Mouse (Mus musculus): Measurements from ENCODE around the gene Tmem239.

Gene Tmem239

GRCm38 (mm10) chr2:130451086-130451726, 44.9 kb downstream of the Tmem239 start:
- Histone ChIP-seq H3K4me3 (replicated peaks; ENCODE audit: low read length) (peak overlapping the region; percentile 90), H3K9me3 (ENCODE audit: low read length) (no peaks in the 10 kb centered on the region), H3K36me3 (ENCODE audit: insufficient read depth, low read length) (no peaks in the 10 kb centered on the region), H3K27me3 (ENCODE audit: insufficient read depth, low read length) (peaks cover 37% of the 10 kb centered on the region), H3K4me1 (replicated peaks; ENCODE audit: low read depth, low read length) (peaks cover 17% of the 10 kb centered on the region)
- no peak for TF ChIP-seq CTCF (conservative IDR thresholded peaks at IDR 0.05; ENCODE audit: low read length)
- no peak for TF ChIP-seq POU5F1 (IDR thresholded peaks at IDR 0.05; ENCODE audit: borderline replicate concordance, low read length)
- TF ChIP-seq NANOG (IDR thresholded peaks at IDR 0.05; ENCODE audit: borderline replicate concordance, low read length) = no peak

- TF ChIP-seq NANOG (IDR thresholded peaks at IDR 0.05; ENCODE audit: borderline replicate concordance, low read length) = no peak
- no peak for TF ChIP-seq POU5F1 (IDR thresholded peaks at IDR 0.05; ENCODE audit: borderline replicate concordance, low read length)
- TF ChIP-seq CTCF (conservative IDR thresholded peaks at IDR 0.05; ENCODE audit: low read length) = no peak
Observed at GRCm38 (mm10) chr2:130451727-130452090, 45.4 kb downstream of the Tmem239 start.

DNA sequence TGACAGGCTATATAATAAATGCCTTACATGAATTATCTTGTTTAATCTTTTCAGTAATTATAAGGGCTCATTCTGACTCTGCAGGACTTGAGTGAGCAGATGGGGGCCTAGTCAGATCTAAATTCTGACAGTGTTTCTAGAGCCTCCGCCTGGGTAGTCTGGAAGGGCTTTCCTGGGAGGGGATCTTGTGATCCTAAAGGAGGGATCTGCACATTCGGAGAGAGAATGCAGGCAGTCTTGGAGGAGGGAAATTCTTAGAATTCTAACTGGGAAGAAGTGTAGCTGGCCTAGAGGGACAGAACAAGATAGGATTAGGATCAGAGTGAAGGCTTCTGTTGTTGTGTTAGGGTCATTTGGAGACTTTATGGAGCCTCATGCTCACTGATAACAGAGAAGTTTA, 46.0 kb downstream of the Tmem239 start:
- Histone ChIP-seq H3K27me3 (ENCODE audit: insufficient read depth, low read length) (peaks cover 37% of the 10 kb centered on the region), H3K36me3 (ENCODE audit: insufficient read depth, low read length) (no peaks in the 10 kb centered on the region), H3K4me3 (replicated peaks; ENCODE audit: low read length) (no peak overlapping the region), H3K9me3 (ENCODE audit: low read length) (no peaks in the 10 kb centered on the region), H3K4me1 (replicated peaks; ENCODE audit: low read depth, low read length) (peaks cover 17% of the 10 kb centered on the region)
- TF ChIP-seq POU5F1 (IDR thresholded peaks at IDR 0.05; ENCODE audit: borderline replicate concordance, low read length) (no peak), CTCF (conservative IDR thresholded peaks at IDR 0.05; ENCODE audit: low read length) (no peak), NANOG (IDR thresholded peaks at IDR 0.05; ENCODE audit: borderline replicate concordance, low read length) (no peak)

More at GRCm38 (mm10) chr2:130451727-130452090, 45.4 kb downstream of the Tmem239 start:
- H3K4me1 ChIP-seq (replicated peaks; ENCODE audit: low read depth, low read length) = peaks cover 17% of the 10 kb centered on the region
- no peaks in the 10 kb centered on the region for H3K36me3 ChIP-seq (ENCODE audit: insufficient read depth, low read length)
- no peaks in the 10 kb centered on the region for H3K9me3 ChIP-seq (ENCODE audit: low read length)
- no peak overlapping the region for H3K4me3 ChIP-seq (replicated peaks; ENCODE audit: low read length)
- peaks cover 37% of the 10 kb centered on the region for H3K27me3 ChIP-seq (ENCODE audit: insufficient read depth, low read length)

DNA sequence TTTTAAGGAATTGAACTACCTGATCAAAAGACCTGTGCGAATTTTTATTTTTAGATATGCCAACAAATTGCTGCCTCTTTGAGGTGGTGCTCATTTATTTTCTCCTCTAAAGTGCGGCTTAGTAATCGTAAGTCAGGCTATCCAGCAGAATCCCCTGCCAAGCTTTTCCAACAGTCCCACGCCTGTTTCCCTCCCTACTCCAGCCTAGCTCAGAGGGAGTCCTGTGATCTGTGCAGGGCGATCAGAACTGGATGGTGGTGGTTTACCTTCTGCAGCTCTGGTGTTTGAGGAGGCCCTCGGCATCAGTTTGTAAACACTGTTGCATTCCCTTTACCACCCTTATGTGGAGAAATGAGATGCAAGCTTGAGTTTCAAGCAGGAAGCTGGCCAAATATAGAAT, 47.1 kb downstream of the Tmem239 start:
- Histone ChIP-seq H3K27me3 (ENCODE audit: insufficient read depth, low read length) (peaks cover 31% of the 10 kb centered on the region), H3K9me3 (ENCODE audit: low read length) (no peaks in the 10 kb centered on the region), H3K36me3 (ENCODE audit: insufficient read depth, low read length) (no peaks in the 10 kb centered on the region), H3K4me1 (replicated peaks; ENCODE audit: low read depth, low read length) (peaks cover 17% of the 10 kb centered on the region), H3K4me3 (replicated peaks; ENCODE audit: low read length) (no peak overlapping the region)
- TF ChIP-seq NANOG (IDR thresholded peaks at IDR 0.05; ENCODE audit: borderline replicate concordance, low read length) (no peak), CTCF (conservative IDR thresholded peaks at IDR 0.05; ENCODE audit: low read length) (no peak), POU5F1 (IDR thresholded peaks at IDR 0.05; ENCODE audit: borderline replicate concordance, low read length) (no peak)

DNA sequence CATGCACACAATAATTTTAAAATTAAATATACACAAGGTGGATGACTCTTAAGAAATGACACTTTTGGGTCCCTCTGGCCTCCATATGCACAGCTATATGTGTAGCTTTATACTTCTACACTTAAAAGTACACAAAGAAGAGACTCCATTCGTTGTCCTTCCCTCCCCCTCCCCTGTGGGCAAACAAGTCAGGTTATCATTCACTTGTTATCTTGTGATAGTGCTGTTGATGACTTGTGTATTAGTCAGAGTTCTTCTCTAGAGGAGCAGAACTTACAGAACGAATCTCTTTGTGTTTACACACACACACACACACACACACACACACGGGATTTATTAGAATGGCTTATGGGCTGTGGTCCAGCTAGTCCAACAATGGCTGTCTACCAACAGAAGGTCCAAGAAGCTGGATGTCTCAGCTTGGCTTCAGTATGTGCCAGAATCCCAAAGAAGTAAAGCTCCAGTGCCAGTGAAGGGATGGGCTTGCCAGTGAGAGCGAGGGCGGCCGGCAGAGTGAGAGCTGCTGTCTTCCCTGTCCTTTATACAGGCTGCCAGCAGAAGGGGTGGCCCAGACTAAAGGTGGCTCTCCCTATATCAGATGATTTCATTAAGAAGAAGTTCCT, 48.6 kb downstream of the Tmem239 start:
- Histone ChIP-seq H3K9me3 (ENCODE audit: low read length) (no peaks in the 10 kb centered on the region), H3K4me3 (replicated peaks; ENCODE audit: low read length) (no peak overlapping the region), H3K36me3 (ENCODE audit: insufficient read depth, low read length) (no peaks in the 10 kb centered on the region), H3K27me3 (ENCODE audit: insufficient read depth, low read length) (peaks cover 19% of the 10 kb centered on the region), H3K4me1 (replicated peaks; ENCODE audit: low read depth, low read length) (peaks cover 9% of the 10 kb centered on the region; the same call in 1 of the 2 replicates)
- no peak for TF ChIP-seq CTCF (conservative IDR thresholded peaks at IDR 0.05; ENCODE audit: low read length)
- TF ChIP-seq NANOG (IDR thresholded peaks at IDR 0.05; ENCODE audit: borderline replicate concordance, low read length) = no peak
- no peak for TF ChIP-seq POU5F1 (IDR thresholded peaks at IDR 0.05; ENCODE audit: borderline replicate concordance, low read length)
